Mouse (Mus musculus) cerebellum, adult (tissue): ENCODE measurements at regions not wholly inside any gene's neighbourhood (a gene's known extent, or its start where the extent isn't known, plus 50 kb on each side); places are given as distances from the start of the nearest gene placed in this dataset.
A peak's percentile ranks its signal among the peaks of the same experiment; 100 is the strongest.

Experiments
- ATAC-seq: cut with Nextera tagmentation; 2 replicates; pipeline ENCODE4 v1.9.2; 2017; ENCODE audit warnings: mild to moderate bottlenecking, moderate library complexity, mixed read lengths; ENCODE audit not compliant: insufficient number of reproducible peaks, low FRiP score, low TSS enrichment

GRCm38 (mm10) chr4:110121447-110121846 lies 143.6 kb downstream of the Dmrta2 start:
- no peak for ATAC-seq

GRCm38 (mm10) chr4:110125067-110125784 lies 147.4 kb downstream of the Dmrta2 start:
- no peak for ATAC-seq

GRCm38 (mm10) chr4:110127941-110128520 lies 150.2 kb downstream of the Dmrta2 start:
- no peak for ATAC-seq

GRCm38 (mm10) chr4:110128918-110129317 lies 151.1 kb downstream of the Dmrta2 start:
- peak; percentile 82 for ATAC-seq

GRCm38 (mm10) chr4:110129518-110129917 lies 151.7 kb downstream of the Dmrta2 start:
- ATAC-seq: 0 out of 2 replicates have a peak, but pooled peaks have one; percentile 31

- ATAC-seq: no peak
Measured at GRCm38 (mm10) chr4:110132061-110132460, 154.2 kb downstream of the Dmrta2 start.

- no peak for ATAC-seq
Measured at GRCm38 (mm10) chr4:110134036-110134435, 156.2 kb downstream of the Dmrta2 start.

- ATAC-seq: no peak
Measured at GRCm38 (mm10) chr4:110145229-110145628, 167.4 kb downstream of the Dmrta2 start.

GRCm38 (mm10) chr4:110152103-110152946 lies 174.5 kb downstream of the Dmrta2 start:
- ATAC-seq: peak; percentile 31; the same call in 1 of the 2 replicates
